Mouse (Mus musculus) C2C12 (cell line): ENCODE data around the gene Nudt6. TPM values are rescaled to one million over a fixed set of nuclear protein-coding genes. Genes with fewer than 3 reads are reported as not detected.

Experiments used
- H3K27me3 ChIP-seq: one replicate; pipeline ENCODE4 v1.6.1; 2011; ENCODE audit not compliant: control insufficient read depth, insufficient read depth, insufficient read length
- H3K36me3 ChIP-seq: one replicate; pipeline ENCODE4 v1.6.1; 2011; ENCODE audit not compliant: control insufficient read depth, insufficient read depth
- H3K4me3 ChIP-seq: one replicate; pipeline ENCODE4 v1.5.1; 2011; ENCODE audit warnings: mild to moderate bottlenecking, control low read depth; ENCODE audit not compliant: poor library complexity, insufficient read depth, severe bottlenecking
- H3K79me2 ChIP-seq: one replicate; pipeline ENCODE4 v1.6.1; 2011; ENCODE audit not compliant: control insufficient read depth, insufficient read depth
- H3K79me3 ChIP-seq: one replicate; pipeline ENCODE4 v1.6.1; 2011; ENCODE audit warnings: low read depth, control low read depth
- H3ac ChIP-seq: one replicate; pipeline ENCODE3; 2011; ENCODE audit warnings: low read depth; ENCODE audit not compliant: control insufficient read depth, insufficient read length
- CEBPB ChIP-seq: IDR thresholded peaks from one replicate; pipeline ENCODE4 v1.6.1; 2011; ENCODE audit warnings: low read depth, mild to moderate bottlenecking, control low read depth, moderate library complexity
- CTCF ChIP-seq: IDR thresholded peaks from one replicate; pipeline ENCODE4 v1.5.1; 2011; ENCODE audit not compliant: control insufficient read depth, insufficient read depth, insufficient read length
- FOSL1 ChIP-seq: IDR thresholded peaks from one replicate; pipeline ENCODE4 v1.8.0; 2011; ENCODE audit warnings: mild to moderate bottlenecking, low read length; ENCODE audit not compliant: poor library complexity, insufficient read depth, severe bottlenecking
- MAX ChIP-seq: IDR thresholded peaks from one replicate; pipeline ENCODE4 v1.6.1; 2011; ENCODE audit warnings: mild to moderate bottlenecking, control low read depth
- MYOD1 ChIP-seq: IDR thresholded peaks from one replicate; pipeline ENCODE4 v1.6.1; 2011; ENCODE audit warnings: low read depth; ENCODE audit not compliant: control insufficient read depth, insufficient read length
- MYOG ChIP-seq: IDR thresholded peaks from one replicate; pipeline ENCODE4 v1.6.1; 2011; ENCODE audit not compliant: control insufficient read depth, insufficient read length; ENCODE audit errors: extremely low read depth
- USF1 ChIP-seq: IDR thresholded peaks from one replicate; pipeline ENCODE4 v1.6.1; 2011; ENCODE audit warnings: low read depth, mild to moderate bottlenecking, control low read depth, moderate library complexity
- polyA plus RNA-seq: library from polyadenylated mRNA; unstranded; fragments of >200 nt; fragmentation: generic; extraction: Trizol; gene quantifications from one replicate; pipeline ENCODE4 v1.2.1, GENCODE M21; 2012; ENCODE audit warnings: missing spikeins

The Nudt6 gene
- polyA plus RNA-seq, 1 experiment, result 8.4 TPM

DNA sequence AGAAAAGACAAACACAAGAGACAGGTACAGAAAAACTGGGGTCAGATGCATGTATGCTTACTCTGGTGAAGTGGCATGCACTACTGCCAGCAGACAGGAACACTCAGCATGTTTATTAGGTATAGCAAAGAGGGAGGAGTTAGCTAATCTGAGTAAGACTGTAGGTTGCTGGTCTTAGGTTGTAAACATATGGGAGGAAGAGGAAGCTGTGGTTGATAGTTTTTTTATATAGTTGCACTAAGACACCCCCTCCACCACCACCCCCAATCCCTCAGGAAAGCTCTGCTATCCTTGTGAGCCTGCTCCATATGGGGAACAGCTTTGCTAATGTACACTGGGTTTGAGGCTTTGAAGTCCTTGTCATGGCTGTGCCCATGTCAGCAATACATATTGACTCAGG is 10.3 kb upstream of the Nudt6 start:
- H3K4me3 ChIP-seq, result no peak overlapping the region
- no peak overlapping the region for H3ac ChIP-seq
- peaks cover 38% of the 10 kb centered on the region for H3K79me2 ChIP-seq
- H3K79me3 ChIP-seq, result peaks cover 10% of the 10 kb centered on the region
- no peaks in the 10 kb centered on the region for H3K27me3 ChIP-seq
- peaks cover 75% of the 10 kb centered on the region for H3K36me3 ChIP-seq
- TF ChIP-seq CTCF (no peak), USF1 (no peak)

DNA sequence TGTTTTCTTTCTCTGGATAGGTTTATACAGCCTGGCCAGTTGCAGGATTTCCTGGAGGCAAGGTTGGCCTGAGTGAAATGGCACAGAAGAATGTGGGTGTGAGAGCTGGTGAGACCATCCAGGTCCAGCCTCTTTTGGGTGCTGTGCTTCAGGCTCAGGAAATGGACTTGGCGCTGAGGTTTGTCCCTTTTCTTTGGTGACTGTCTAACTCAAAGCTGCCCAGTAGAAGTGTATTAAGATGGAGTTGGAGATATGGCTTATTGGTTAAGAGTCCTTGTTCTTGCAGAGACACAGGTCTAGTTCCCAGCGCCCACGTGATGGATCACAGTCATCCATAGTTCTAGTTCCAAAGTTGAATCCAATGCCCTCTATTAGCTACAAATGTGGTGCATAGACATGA is 6.1 kb upstream of the Nudt6 start:
- peaks cover 81% of the 10 kb centered on the region for H3K79me2 ChIP-seq
- peaks cover 61% of the 10 kb centered on the region for H3K36me3 ChIP-seq
- no peaks in the 10 kb centered on the region for H3K27me3 ChIP-seq
- no peak overlapping the region for H3K4me3 ChIP-seq
- TF ChIP-seq CEBPB, result no peak
- H3K79me3 ChIP-seq, result peaks cover 44% of the 10 kb centered on the region
- H3ac ChIP-seq, result no peak overlapping the region

DNA sequence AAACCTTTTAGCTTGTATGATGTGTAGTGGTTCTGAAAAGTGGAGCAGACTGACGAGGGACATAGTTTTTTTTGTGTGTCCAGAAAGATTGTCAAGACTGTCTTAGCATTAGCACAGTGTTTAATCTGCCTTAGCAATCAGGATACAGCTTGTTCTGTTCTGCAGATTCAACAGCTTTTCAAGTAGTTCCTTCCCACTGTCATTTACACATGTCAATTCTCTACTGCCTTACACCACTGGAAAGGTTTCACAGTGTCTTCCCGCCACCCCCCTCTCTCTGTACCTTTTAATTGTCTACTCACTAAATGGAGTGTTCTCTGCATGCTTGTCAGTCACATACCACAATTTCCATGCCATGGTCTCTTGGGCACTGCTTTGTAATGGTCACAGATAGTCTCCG is 1.2 kb upstream of the Nudt6 start:
- Histone ChIP-seq H3ac (peak overlapping the region; percentile 66), H3K36me3 (peaks cover 25% of the 10 kb centered on the region), H3K79me3 (peaks cover 46% of the 10 kb centered on the region), H3K79me2 (peaks cover 66% of the 10 kb centered on the region), H3K4me3 (peak overlapping the region; percentile 87), H3K27me3 (no peaks in the 10 kb centered on the region)
- TF ChIP-seq FOSL1 (no peak), CEBPB (no peak), CTCF (no peak), USF1 (no peak), MYOD1 (no peak), MAX (no peak), MYOG (no peak)

DNA sequence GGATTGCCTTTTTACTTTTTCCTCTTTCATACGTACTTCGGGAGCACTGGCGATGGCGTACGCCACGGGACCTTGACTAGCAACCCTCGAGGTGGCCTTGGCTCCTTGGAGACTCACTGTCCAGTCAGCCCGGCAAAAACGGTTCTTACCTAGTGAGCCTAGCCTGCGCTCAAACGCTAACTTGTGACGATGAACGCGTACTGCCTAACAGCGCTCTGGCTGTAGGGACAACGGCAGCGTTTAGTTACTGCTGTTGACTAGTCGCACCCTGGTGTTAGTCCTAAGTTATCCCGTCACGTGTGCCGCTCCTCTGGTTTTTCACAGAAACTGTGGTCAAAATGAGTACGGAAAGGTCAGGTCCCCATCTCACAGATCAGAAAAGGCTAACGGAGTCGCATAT is 630 bp upstream of the Nudt6 start:
- peaks cover 44% of the 10 kb centered on the region for H3K79me3 ChIP-seq
- H3K79me2 ChIP-seq, result peaks cover 60% of the 10 kb centered on the region
- TF ChIP-seq MYOG, result no peak
- peak; percentile 61 for TF ChIP-seq USF1
- TF ChIP-seq CTCF, result no peak
- no peak for TF ChIP-seq MYOD1
- TF ChIP-seq MAX, result no peak
- no peak for TF ChIP-seq CEBPB
- TF ChIP-seq FOSL1, result no peak
- peak overlapping the region; percentile 66 for H3ac ChIP-seq
- peak overlapping the region; percentile 87 for H3K4me3 ChIP-seq
- no peaks in the 10 kb centered on the region for H3K27me3 ChIP-seq
- H3K36me3 ChIP-seq, result peaks cover 19% of the 10 kb centered on the region

DNA sequence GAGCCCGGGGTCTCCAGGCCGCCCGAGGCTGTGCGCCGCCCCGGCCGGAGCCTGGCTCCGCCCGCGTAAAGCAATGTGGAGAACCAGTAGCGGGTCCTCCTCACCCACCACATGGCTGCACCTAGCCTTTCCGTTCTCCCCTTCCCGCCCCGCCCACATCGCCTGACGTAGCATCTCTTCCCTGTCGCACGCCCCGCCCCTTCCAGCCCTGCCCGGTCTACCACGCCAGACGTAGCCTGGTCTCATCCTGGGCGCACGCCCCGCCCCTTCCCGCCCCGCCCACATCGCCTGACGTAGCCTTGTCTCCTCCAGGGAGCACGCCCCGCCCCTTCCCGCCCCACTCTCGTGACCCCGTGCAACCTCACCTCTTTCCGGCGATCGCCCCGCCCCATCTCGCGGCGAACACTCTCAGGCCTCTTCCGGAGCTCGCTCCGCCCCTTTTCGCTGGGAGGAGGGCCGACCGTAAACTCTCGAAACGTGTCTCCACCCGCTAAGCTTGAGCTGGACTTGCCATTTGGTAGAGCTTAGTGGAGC is 486 bp downstream of the Nudt6 start, which contains the start of gene Spata5:
TSS of gene Spata5 (plus strand) at position 439 of the 534 bp plus-strand sequence.
- Histone ChIP-seq H3K79me3 (peaks cover 41% of the 10 kb centered on the region), H3K27me3 (no peaks in the 10 kb centered on the region), H3K36me3 (peaks cover 10% of the 10 kb centered on the region), H3K4me3 (peak within 1 kb of the TSS; percentile 87), H3K79me2 (peaks cover 49% of the 10 kb centered on the region), H3ac (peak within 1 kb of the TSS; percentile 66)
- no peak for TF ChIP-seq MAX
- no peak for TF ChIP-seq CTCF
- no peak for TF ChIP-seq USF1
- no peak for TF ChIP-seq CEBPB
- TF ChIP-seq FOSL1, result no peak
- TF ChIP-seq MYOG, result no peak
- no peak for TF ChIP-seq MYOD1

DNA sequence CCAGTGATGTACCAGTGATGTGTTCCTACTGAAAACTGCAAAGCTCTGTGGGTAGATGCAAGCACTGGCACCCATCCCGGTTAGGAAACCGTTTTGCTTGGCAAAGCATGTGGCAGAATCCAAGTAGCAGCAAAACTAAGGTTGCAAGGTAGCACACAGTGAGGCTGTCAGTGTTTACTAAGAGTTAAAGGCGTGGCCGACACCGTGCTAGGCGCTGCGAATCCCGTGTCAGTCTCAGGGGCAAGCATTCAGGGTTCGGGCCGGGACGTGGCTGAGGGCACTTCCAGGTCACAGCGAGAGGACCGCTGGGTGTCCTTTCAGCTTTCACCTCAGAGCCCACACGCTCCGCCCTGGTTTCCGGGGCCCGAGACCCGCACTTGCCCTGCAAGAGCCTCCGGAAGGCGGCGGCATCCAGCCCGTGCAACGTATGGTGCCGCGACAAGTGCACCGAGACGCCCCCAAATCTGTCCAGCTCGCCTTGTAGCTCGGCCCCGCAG is 1.0 kb downstream of the Nudt6 start:
- TF ChIP-seq MYOD1, result no peak
- no peak for TF ChIP-seq MYOG
- TF ChIP-seq MAX, result no peak
- TF ChIP-seq CEBPB, result no peak
- TF ChIP-seq USF1, result no peak
- TF ChIP-seq FOSL1, result no peak
- no peak for TF ChIP-seq CTCF
- Histone ChIP-seq H3K79me3 (peaks cover 37% of the 10 kb centered on the region), H3K36me3 (peaks cover 9% of the 10 kb centered on the region), H3K27me3 (no peaks in the 10 kb centered on the region), H3K4me3 (peak overlapping the region; percentile 55), H3K79me2 (peaks cover 44% of the 10 kb centered on the region), H3ac (peak overlapping the region; percentile 61)
